Mouse (Mus musculus): ENCODE results near the gene Madcam1. TPM values are rescaled to one million over a fixed set of nuclear protein-coding genes. Genes with fewer than 3 reads are reported as not detected.

The Madcam1 gene
- 2.3 and 2.5 TPM in 2 replicates for polyA plus RNA-seq (2015; fragmentation: Nextera tagmentation; extraction: Ambion mirVana)

DNA sequence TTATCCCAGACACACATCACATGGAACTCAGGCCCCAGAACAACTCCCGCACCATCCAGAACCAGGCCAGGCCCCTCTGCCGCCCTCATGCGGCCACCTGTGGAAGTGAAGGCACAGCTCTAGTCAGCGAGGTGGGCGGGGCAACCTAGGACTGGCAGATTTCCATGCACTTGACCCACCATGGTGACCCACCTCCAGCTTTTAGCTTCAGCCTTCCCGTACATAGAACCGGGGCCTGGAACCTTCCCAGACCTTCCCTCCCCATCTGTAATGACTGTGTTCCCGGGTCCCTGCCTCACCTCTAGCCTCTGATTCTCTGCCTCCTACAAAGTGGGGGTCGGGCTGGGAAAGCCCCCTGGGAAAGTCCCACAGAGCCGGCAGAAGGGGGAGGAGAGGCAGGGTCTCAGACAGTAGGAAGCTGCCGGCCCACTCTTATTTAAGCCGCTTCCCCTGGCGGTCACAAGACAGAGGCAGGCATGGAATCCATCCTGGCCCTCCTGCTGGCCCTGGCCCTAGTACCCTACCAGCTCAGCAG lies at the start of gene Madcam1:
Gene Madcam1 (plus strand): TSS at position 429 of the 535 bp plus-strand sequence.
- ATAC-seq (ENCODE audit: low FRiP score, low TSS enrichment), result peak; percentile 36; the same call in 1 of the 2 replicates
- no peak within 1 kb of the TSS for H3K4me2 ChIP-seq (replicated peaks; ENCODE audit: low read depth, low read length)
- no peak within 1 kb of the TSS for H3K4me3 ChIP-seq (ENCODE audit: low read length)

DNA sequence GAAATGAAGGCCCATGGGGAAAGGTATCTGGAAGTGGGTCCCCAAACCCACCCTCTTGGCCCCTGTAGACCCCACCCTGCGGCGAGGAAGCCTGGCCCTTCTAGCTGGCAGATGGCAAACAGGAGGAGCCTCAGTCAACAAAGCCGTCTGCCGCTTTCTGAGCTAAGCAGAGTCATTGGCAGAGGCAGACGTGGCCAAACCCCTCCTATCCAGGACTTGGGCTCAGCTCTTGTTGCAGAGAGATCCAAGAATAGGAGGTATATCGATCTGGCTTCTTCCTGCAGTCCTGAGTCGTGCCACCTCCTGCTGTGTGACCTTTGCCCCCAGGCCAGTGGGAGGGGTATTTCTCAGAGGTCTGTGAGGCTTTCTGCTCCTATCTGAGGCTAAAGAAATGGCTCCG lies 48.5 kb upstream of the Madcam1 start:
- peaks cover 22% of the 10 kb centered on the region for H3K27me3 ChIP-seq (ENCODE audit: insufficient read depth, low read length)
- no peak overlapping the region for H3K9ac ChIP-seq (replicated peaks; ENCODE audit: low read length)
- no peak overlapping the region for H3K27ac ChIP-seq (ENCODE audit: low read length)
- H3K4me2 ChIP-seq (replicated peaks; ENCODE audit: low read depth, low read length), result no peak overlapping the region
- 14% methylated on average over 8 of the region's 8 CpGs for WGBS
- H3K9me3 ChIP-seq (ENCODE audit: low read length), result no peaks in the 10 kb centered on the region
- peaks cover 26% of the 10 kb centered on the region for H3K4me1 ChIP-seq (ENCODE audit: insufficient read depth, low read length)
- H3K4me3 ChIP-seq (ENCODE audit: low read length), result no peak overlapping the region
- ATAC-seq (ENCODE audit: low FRiP score, low TSS enrichment), result no peak
- no peaks in the 10 kb centered on the region for H3K36me3 ChIP-seq (ENCODE audit: insufficient read depth, low read length)

More for the DNA sequence above, at the start of gene Madcam1:
- Histone ChIP-seq H3K36me3 (ENCODE audit: insufficient read depth, low read length) (no peaks in the 10 kb centered on the region), H3K4me1 (ENCODE audit: insufficient read depth, low read length) (0 out of 2 replicates have a peak, but pooled peaks cover 7% of the 10 kb centered on the region), H3K9ac (replicated peaks; ENCODE audit: low read length) (no peak within 1 kb of the TSS; the same call in 1 of the 2 replicates), H3K27ac (ENCODE audit: low read length) (no peak within 1 kb of the TSS), H3K27me3 (ENCODE audit: insufficient read depth, low read length) (no peaks in the 10 kb centered on the region), H3K9me3 (ENCODE audit: low read length) (no peaks in the 10 kb centered on the region)
- WGBS, result 8% methylated on average over 13 of the region's 13 CpGs

DNA sequence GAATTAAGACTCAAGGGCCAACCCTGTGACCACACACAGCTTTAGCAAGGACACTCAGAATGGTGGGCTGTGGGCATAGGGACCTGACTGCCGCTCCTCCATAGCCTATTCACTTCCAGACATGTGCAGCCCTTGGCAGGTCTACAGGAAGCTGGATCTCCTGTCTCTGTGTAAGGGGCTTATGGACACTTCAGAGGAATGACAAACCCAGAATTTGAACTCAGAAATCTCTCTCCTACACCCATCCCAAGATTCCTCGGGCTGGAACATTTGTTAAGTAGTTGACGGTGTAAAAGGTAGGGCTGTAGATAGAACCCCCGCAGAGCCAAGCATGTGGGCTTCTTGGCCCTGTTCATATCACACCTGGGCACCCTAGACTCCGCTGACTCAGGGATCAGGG lies 48.0 kb upstream of the Madcam1 start:
- Histone ChIP-seq H3K27me3 (ENCODE audit: insufficient read depth, low read length) (peaks cover 22% of the 10 kb centered on the region), H3K4me2 (replicated peaks; ENCODE audit: low read depth, low read length) (no peak overlapping the region), H3K36me3 (ENCODE audit: insufficient read depth, low read length) (no peaks in the 10 kb centered on the region), H3K9ac (replicated peaks; ENCODE audit: low read length) (no peak overlapping the region), H3K9me3 (ENCODE audit: low read length) (no peaks in the 10 kb centered on the region), H3K27ac (ENCODE audit: low read length) (no peak overlapping the region), H3K4me3 (ENCODE audit: low read length) (no peak overlapping the region), H3K4me1 (ENCODE audit: insufficient read depth, low read length) (peaks cover 26% of the 10 kb centered on the region)
- WGBS, result 90% methylated on average over 5 of the region's 5 CpGs
- ATAC-seq (ENCODE audit: low FRiP score, low TSS enrichment), result no peak

DNA sequence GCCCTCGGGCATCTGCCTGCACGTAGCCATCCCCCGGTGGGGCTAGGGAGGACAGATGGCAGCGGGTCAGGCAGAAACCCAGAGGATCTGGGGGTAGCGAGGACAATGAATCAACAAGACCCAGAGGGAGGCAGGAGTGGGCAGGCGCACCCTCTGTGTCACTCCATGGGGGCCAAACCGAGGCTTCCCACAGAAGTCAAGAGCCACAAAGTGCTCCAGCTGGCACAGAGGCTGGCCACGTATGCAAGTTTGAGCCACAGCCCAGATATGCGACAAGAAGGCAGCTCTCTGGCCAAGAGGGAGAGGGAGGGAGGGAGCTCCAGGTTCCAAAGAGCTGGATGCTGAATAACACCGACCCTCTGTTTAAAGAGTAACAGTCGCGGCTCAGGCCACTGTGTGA lies 40.4 kb upstream of the Madcam1 start:
- Histone ChIP-seq H3K4me3 (ENCODE audit: low read length) (no peak overlapping the region), H3K4me2 (replicated peaks; ENCODE audit: low read depth, low read length) (no peak overlapping the region), H3K27ac (ENCODE audit: low read length) (no peak overlapping the region), H3K9me3 (ENCODE audit: low read length) (no peaks in the 10 kb centered on the region), H3K9ac (replicated peaks; ENCODE audit: low read length) (no peak overlapping the region), H3K36me3 (ENCODE audit: insufficient read depth, low read length) (no peaks in the 10 kb centered on the region), H3K4me1 (ENCODE audit: insufficient read depth, low read length) (peaks cover 3% of the 10 kb centered on the region; the same call in 1 of the 2 replicates), H3K27me3 (ENCODE audit: insufficient read depth, low read length) (no peaks in the 10 kb centered on the region)
- ATAC-seq (ENCODE audit: low FRiP score, low TSS enrichment), result no peak
- WGBS, result 78% methylated on average over 12 of the region's 12 CpGs

DNA sequence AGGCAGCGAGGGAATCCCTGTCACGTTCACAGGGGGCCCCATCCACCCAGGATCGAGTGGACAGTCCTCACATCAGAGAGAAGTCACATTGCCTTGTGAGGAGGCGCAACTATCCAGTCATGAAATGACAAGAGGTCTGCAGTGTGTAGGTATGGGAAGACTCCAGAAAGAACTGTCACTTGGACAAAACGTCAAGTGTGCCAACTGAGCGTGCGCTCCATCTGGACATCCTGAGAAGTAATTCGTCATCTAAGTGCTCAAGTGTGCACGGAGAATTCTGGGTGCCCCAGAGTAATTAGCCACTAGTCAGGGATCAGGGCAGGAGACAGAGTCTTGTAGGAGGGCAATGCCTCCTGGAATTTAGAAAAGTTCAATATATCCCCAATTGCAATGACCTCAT lies 39.0 kb upstream of the Madcam1 start:
- Histone ChIP-seq H3K9me3 (ENCODE audit: low read length) (no peaks in the 10 kb centered on the region), H3K4me2 (replicated peaks; ENCODE audit: low read depth, low read length) (no peak overlapping the region), H3K4me3 (ENCODE audit: low read length) (no peak overlapping the region), H3K27ac (ENCODE audit: low read length) (no peak overlapping the region), H3K9ac (replicated peaks; ENCODE audit: low read length) (no peak overlapping the region), H3K4me1 (ENCODE audit: insufficient read depth, low read length) (peaks cover 2% of the 10 kb centered on the region; the same call in 1 of the 2 replicates), H3K36me3 (ENCODE audit: insufficient read depth, low read length) (no peaks in the 10 kb centered on the region), H3K27me3 (ENCODE audit: insufficient read depth, low read length) (no peaks in the 10 kb centered on the region)
- ATAC-seq (ENCODE audit: low FRiP score, low TSS enrichment), result no peak
- WGBS, result 76% methylated on average over 9 of the region's 9 CpGs

DNA sequence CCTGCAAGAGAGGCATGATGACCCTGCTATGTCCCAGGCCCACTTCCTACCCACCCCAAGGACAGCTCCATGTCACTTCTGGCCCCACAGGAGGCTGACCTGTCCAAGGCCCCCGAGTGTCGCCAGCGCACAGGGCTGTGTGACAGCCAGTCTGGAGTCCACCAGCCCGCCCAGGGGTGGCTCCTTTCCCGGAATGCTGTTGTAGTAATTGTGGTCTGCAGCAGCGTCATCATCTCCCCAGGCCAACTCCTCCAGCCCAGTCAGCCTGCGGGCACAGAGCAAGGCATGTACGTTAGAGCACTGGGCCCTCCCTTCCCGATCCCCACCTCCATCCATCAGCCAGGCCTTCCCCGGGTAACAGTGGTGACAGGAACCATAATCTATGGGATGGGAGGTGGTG lies 38.2 kb upstream of the Madcam1 start:
- Histone ChIP-seq H3K4me3 (ENCODE audit: low read length) (no peak overlapping the region), H3K4me1 (ENCODE audit: insufficient read depth, low read length) (no peaks in the 10 kb centered on the region), H3K27ac (ENCODE audit: low read length) (no peak overlapping the region), H3K36me3 (ENCODE audit: insufficient read depth, low read length) (no peaks in the 10 kb centered on the region), H3K4me2 (replicated peaks; ENCODE audit: low read depth, low read length) (no peak overlapping the region), H3K27me3 (ENCODE audit: insufficient read depth, low read length) (no peaks in the 10 kb centered on the region), H3K9ac (replicated peaks; ENCODE audit: low read length) (no peak overlapping the region), H3K9me3 (ENCODE audit: low read length) (no peaks in the 10 kb centered on the region)
- WGBS, result 82% methylated on average over 10 of the region's 10 CpGs
- ATAC-seq (ENCODE audit: low FRiP score, low TSS enrichment), result no peak

DNA sequence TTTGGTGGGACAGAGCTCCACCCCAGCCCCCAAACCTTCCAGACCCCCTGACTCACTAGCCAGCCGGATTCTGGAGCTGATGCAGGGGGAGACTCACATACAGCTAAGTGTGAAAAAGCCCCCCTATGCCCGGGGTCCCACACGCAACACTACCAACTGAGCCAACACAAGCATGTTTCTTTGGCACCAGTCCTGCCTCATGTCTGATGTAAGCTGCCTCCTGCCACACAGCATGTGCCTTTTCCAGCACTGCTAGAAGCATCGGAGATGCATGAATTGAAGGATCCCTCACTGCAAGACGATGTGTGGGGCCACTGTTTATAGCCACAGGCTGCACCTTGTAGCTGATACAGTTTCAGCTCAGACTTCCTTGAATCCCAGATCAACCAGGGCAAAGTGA lies 36.0 kb upstream of the Madcam1 start:
- no peak overlapping the region for H3K27ac ChIP-seq (ENCODE audit: low read length)
- WGBS, result 83% methylated on average over 5 of the region's 5 CpGs
- H3K27me3 ChIP-seq (ENCODE audit: insufficient read depth, low read length), result no peaks in the 10 kb centered on the region
- no peak overlapping the region for H3K4me3 ChIP-seq (ENCODE audit: low read length)
- ATAC-seq (ENCODE audit: low FRiP score, low TSS enrichment), result no peak
- no peak overlapping the region for H3K4me2 ChIP-seq (replicated peaks; ENCODE audit: low read depth, low read length)
- no peak overlapping the region for H3K9ac ChIP-seq (replicated peaks; ENCODE audit: low read length)
- no peaks in the 10 kb centered on the region for H3K9me3 ChIP-seq (ENCODE audit: low read length)
- H3K4me1 ChIP-seq (ENCODE audit: insufficient read depth, low read length), result no peaks in the 10 kb centered on the region; the same call in 1 of the 2 replicates
- no peaks in the 10 kb centered on the region for H3K36me3 ChIP-seq (ENCODE audit: insufficient read depth, low read length)

DNA sequence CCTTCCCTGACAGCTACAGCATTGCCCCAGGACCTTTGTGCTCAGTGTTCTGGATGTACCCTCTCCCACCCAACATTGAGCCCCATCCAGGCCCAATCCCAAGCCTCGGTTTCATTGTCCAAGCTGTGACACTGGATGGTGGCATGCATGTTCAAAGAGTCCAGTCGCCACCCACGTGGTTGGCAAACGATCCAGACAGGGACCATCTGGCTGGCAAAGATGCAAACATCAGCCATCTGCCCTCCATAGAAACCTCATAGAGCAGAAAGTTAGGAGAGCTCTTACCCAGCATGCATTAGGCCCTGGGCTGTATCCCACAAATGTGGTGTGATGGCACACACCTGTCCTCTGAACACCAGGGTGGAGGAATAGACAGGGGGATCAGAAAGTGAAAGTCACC lies 32.9 kb upstream of the Madcam1 start:
- ATAC-seq (ENCODE audit: low FRiP score, low TSS enrichment), result no peak
- Histone ChIP-seq H3K4me2 (replicated peaks; ENCODE audit: low read depth, low read length) (no peak overlapping the region), H3K9me3 (ENCODE audit: low read length) (no peaks in the 10 kb centered on the region), H3K27me3 (ENCODE audit: insufficient read depth, low read length) (no peaks in the 10 kb centered on the region), H3K4me3 (ENCODE audit: low read length) (no peak overlapping the region), H3K9ac (replicated peaks; ENCODE audit: low read length) (no peak overlapping the region), H3K36me3 (ENCODE audit: insufficient read depth, low read length) (no peaks in the 10 kb centered on the region), H3K27ac (ENCODE audit: low read length) (no peak overlapping the region), H3K4me1 (ENCODE audit: insufficient read depth, low read length) (peaks cover 3% of the 10 kb centered on the region; the same call in 1 of the 2 replicates)
- 75% methylated on average over 4 of the region's 4 CpGs for WGBS

DNA sequence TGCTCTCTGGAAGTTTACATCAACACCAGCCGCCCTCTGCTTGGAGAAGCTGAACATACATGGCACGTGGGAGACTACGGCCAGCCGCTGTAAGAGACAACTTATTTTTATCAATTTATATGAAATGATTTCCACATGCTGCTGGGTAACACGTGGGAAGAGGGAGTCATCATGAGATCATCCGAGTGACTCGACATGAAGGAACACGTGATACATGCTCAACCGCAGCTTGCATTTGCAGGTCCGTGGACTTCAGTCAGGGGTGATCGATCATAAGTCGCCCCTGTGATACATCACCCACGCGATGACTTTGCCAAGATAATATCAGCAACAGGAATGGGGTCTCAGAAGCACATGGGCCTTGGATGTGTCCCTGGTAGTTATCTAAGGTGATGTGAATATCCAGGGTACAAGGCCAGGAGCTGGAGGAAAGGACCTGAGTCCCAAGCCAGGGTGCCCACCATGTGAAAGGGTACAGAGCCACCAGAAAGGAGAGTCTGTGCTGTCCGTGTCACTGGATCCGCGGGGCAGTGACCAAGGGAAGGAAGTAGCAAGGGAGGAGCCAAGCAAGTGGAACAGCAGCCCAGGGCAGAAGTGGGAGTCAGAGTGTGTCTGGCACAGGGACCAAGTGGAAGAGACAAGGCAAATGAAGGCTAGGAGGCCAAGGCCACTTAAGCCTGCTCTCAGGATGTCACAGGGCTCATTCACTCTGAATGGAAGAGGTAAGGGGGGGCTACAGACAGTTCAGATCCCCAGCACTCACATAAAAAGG lies 31.2 kb upstream of the Madcam1 start:
- H3K36me3 ChIP-seq (ENCODE audit: insufficient read depth, low read length), result no peaks in the 10 kb centered on the region
- 0 out of 2 replicates have a peak overlapping the region, but pooled peaks have one; percentile 16 for H3K9ac ChIP-seq (replicated peaks; ENCODE audit: low read length)
- no peak overlapping the region for H3K4me3 ChIP-seq (ENCODE audit: low read length)
- H3K27me3 ChIP-seq (ENCODE audit: insufficient read depth, low read length), result no peaks in the 10 kb centered on the region
- ATAC-seq (ENCODE audit: low FRiP score, low TSS enrichment), result peak; percentile 17; the same call in 1 of the 2 replicates
- H3K27ac ChIP-seq (ENCODE audit: low read length), result 0 out of 2 replicates have a peak overlapping the region, but pooled peaks have one; percentile 0
- no peaks in the 10 kb centered on the region for H3K9me3 ChIP-seq (ENCODE audit: low read length)
- 46% methylated on average over 17 of the region's 17 CpGs for WGBS
- no peak overlapping the region for H3K4me2 ChIP-seq (replicated peaks; ENCODE audit: low read depth, low read length)
- H3K4me1 ChIP-seq (ENCODE audit: insufficient read depth, low read length), result peaks cover 7% of the 10 kb centered on the region

DNA sequence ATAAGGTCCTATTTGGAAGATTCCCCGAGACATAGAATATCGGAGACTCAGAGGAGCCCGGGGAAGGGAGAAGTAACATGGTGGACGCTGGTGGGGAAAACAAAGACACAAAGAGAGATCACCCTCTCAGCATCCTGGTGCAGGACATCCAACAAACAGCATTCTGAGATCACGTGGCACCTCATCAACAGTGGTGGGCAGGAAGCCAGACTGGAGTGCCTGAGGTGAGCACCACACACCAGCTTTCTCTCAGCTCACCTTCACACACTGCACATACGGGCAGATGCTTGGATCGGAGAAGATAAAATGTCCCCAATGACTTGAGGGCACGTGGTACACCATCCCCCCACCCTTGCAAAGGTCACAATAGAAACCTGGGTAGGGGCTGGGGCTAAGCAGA lies 28.1 kb upstream of the Madcam1 start:
- H3K4me3 ChIP-seq (ENCODE audit: low read length), result no peak overlapping the region
- H3K9me3 ChIP-seq (ENCODE audit: low read length), result no peaks in the 10 kb centered on the region
- H3K4me1 ChIP-seq (ENCODE audit: insufficient read depth, low read length), result peaks cover 15% of the 10 kb centered on the region
- no peaks in the 10 kb centered on the region for H3K36me3 ChIP-seq (ENCODE audit: insufficient read depth, low read length)
- ATAC-seq (ENCODE audit: low FRiP score, low TSS enrichment), result no peak
- H3K27ac ChIP-seq (ENCODE audit: low read length), result no peak overlapping the region
- H3K27me3 ChIP-seq (ENCODE audit: insufficient read depth, low read length), result peaks cover 4% of the 10 kb centered on the region
- WGBS, result 88% methylated on average over 8 of the region's 8 CpGs
- no peak overlapping the region for H3K9ac ChIP-seq (replicated peaks; ENCODE audit: low read length)
- H3K4me2 ChIP-seq (replicated peaks; ENCODE audit: low read depth, low read length), result no peak overlapping the region

Measured in kidney, embryonic 16.5 days (tissue).